Mouse (Mus musculus) CH12.LX (cell line): Measurements from ENCODE around the gene Mybpc3. TPM values are rescaled to one million over a fixed set of nuclear protein-coding genes. Genes with fewer than 3 reads are reported as not detected.

Source experiments
- DNase-seq: peaks from one replicate; pipeline ENCODE4 v3.0.0-alpha.2; 2013; ENCODE audit errors: extremely low read depth
- H3K27ac ChIP-seq: 2 replicates; pipeline ENCODE4 v1.5.1; 2012; ENCODE audit warnings: low read depth, mild to moderate bottlenecking, control low read depth, moderate library complexity; ENCODE audit not compliant: insufficient read depth
- H3K27me3 ChIP-seq: replicated peaks from 2 replicates; pipeline ENCODE3; 2012; ENCODE audit warnings: inconsistent platforms
- H3K36me3 ChIP-seq, 2 experiments: replicated peaks in 1 of 2; 2 replicates each; pipeline versions ENCODE3 to v1.6.1; 2012; ENCODE audit warnings: inconsistent platforms in 1 of 2, low read length in 1 of 2, mild to moderate bottlenecking in 1 of 2, mixed read lengths in 1 of 2, moderate library complexity in 1 of 2; ENCODE audit not compliant: control insufficient read depth in 1 of 2, insufficient read depth in 1 of 2
- H3K4me1 ChIP-seq, 2 experiments: 2 replicates each; pipeline ENCODE4 v1.6.1; 2012; ENCODE audit warnings: inconsistent platforms in 1 of 2, moderate library complexity in 1 of 2; ENCODE audit not compliant: insufficient read depth in 2 of 2, control insufficient read depth in 1 of 2
- H3K4me2 ChIP-seq: 2 replicates; pipeline ENCODE4 v1.6.1; 2012; ENCODE audit warnings: low read depth, mild to moderate bottlenecking, control low read depth; ENCODE audit not compliant: poor library complexity, insufficient read depth, severe bottlenecking
- H3K4me3 ChIP-seq, 3 experiments: fragments of 150-350 bp in 1 of 3; sonication (generic) in 1 of 3; replicated peaks in 1 of 3; 2 replicates each; pipeline versions ENCODE3 to v1.5.1; 2011 to 2012; ENCODE audit warnings: low read depth in 2 of 3, low read length in 2 of 3, mild to moderate bottlenecking in 2 of 3, moderate library complexity in 2 of 3, control low read depth in 1 of 3, improper control_type of control experiment in 1 of 3, inconsistent platforms in 1 of 3, mixed read lengths in 1 of 3; ENCODE audit not compliant: poor library complexity in 1 of 3
- H3K79me2 ChIP-seq: replicated peaks from 2 replicates; pipeline ENCODE4 v1.6.1; 2012; ENCODE audit warnings: mild to moderate bottlenecking, moderate library complexity; ENCODE audit not compliant: control insufficient read depth, poor library complexity, insufficient read depth, severe bottlenecking; ENCODE audit errors: extremely low read depth
- H3K9ac ChIP-seq: 2 replicates; pipeline ENCODE4 v1.6.1; 2012; ENCODE audit warnings: low read depth, mild to moderate bottlenecking, control low read depth, moderate library complexity; ENCODE audit not compliant: insufficient read depth
- H3K9me3 ChIP-seq: replicated peaks from 2 replicates; pipeline ENCODE3; 2012; ENCODE audit warnings: low read length, inconsistent platforms, mixed read lengths
- BHLHE40 ChIP-seq: IDR thresholded peaks from 2 replicates; pipeline ENCODE4 v1.6.1; 2011; ENCODE audit warnings: mild to moderate bottlenecking, low read depth, low read length, improper control_type of control experiment
- CHD2 ChIP-seq: IDR thresholded peaks from 2 replicates; pipeline ENCODE4 v1.6.1; 2011; ENCODE audit warnings: low read length, improper control_type of control experiment
- E2F4 ChIP-seq: IDR thresholded peaks from 2 replicates; pipeline ENCODE4 v1.6.1; 2011; ENCODE audit warnings: low read depth, low read length, improper control_type of control experiment; ENCODE audit not compliant: insufficient replicate concordance
- ELF1 ChIP-seq: IDR thresholded peaks from 2 replicates; pipeline ENCODE4 v1.6.1; 2014; ENCODE audit warnings: low read depth, mild to moderate bottlenecking, inconsistent platforms, low read length, improper control_type of control experiment
- ETS1 ChIP-seq: conservative IDR thresholded peaks from 2 replicates; pipeline ENCODE4 v1.6.1; 2012; ENCODE audit warnings: low read depth, mild to moderate bottlenecking, inconsistent platforms, low read length, improper control_type of control experiment, moderate library complexity
- HCFC1 ChIP-seq: IDR thresholded peaks from 2 replicates; pipeline ENCODE4 v1.6.1; 2012; ENCODE audit warnings: low read depth, mild to moderate bottlenecking, inconsistent platforms, low read length, improper control_type of control experiment
- IRF4 ChIP-seq: IDR thresholded peaks from 2 replicates; pipeline ENCODE4 v1.6.1; 2014; ENCODE audit warnings: low read depth, mild to moderate bottlenecking, inconsistent platforms, low read length, improper control_type of control experiment
- JUN ChIP-seq: IDR thresholded peaks from 2 replicates; pipeline ENCODE4 v1.6.1; 2011; ENCODE audit warnings: low read depth, mild to moderate bottlenecking, low read length, improper control_type of control experiment, moderate library complexity; ENCODE audit not compliant: insufficient read depth
- KAT2A ChIP-seq: IDR thresholded peaks from 2 replicates; pipeline ENCODE4 v1.6.1; 2012; ENCODE audit warnings: low read length, improper control_type of control experiment, inconsistent platforms; ENCODE audit not compliant: insufficient replicate concordance
- MAFK ChIP-seq: IDR thresholded peaks from 2 replicates; pipeline ENCODE4 v1.6.1; 2011; ENCODE audit warnings: low read length, improper control_type of control experiment; ENCODE audit not compliant: insufficient replicate concordance
- MAZ ChIP-seq: IDR thresholded peaks from 2 replicates; pipeline ENCODE4 v1.6.1; 2012; ENCODE audit warnings: low read depth, mild to moderate bottlenecking, inconsistent platforms, low read length, improper control_type of control experiment, moderate library complexity
- MEF2A ChIP-seq: IDR thresholded peaks from 2 replicates; pipeline ENCODE4 v1.6.1; 2014; ENCODE audit warnings: low read depth, mild to moderate bottlenecking, inconsistent platforms, low read length, improper control_type of control experiment, borderline replicate concordance
- MXI1 ChIP-seq: IDR thresholded peaks from 2 replicates; pipeline ENCODE4 v1.6.1; 2011; ENCODE audit warnings: mild to moderate bottlenecking, low read depth, low read length, improper control_type of control experiment
- NELFE ChIP-seq: IDR thresholded peaks from 2 replicates; pipeline ENCODE4 v1.6.1; 2011; ENCODE audit warnings: low read depth, low read length, improper control_type of control experiment
- NRF1 ChIP-seq: IDR thresholded peaks from 2 replicates; pipeline ENCODE4 v1.6.1; 2014; ENCODE audit warnings: low read depth, mild to moderate bottlenecking, inconsistent platforms, low read length, improper control_type of control experiment, moderate library complexity
- PAX5 ChIP-seq: IDR thresholded peaks from 2 replicates; pipeline ENCODE4 v1.6.1; 2012; ENCODE audit warnings: low read length, inconsistent platforms, mixed read lengths
- POLR2A ChIP-seq: IDR thresholded peaks from 2 replicates; pipeline ENCODE4 v1.6.1; 2011; ENCODE audit warnings: low read depth, mild to moderate bottlenecking, improper control_type of control experiment, low read length
- POLR2AphosphoS2 ChIP-seq: IDR thresholded peaks from 2 replicates; pipeline ENCODE4 v1.6.1; 2011; ENCODE audit warnings: low read depth, low read length, improper control_type of control experiment
- RAD21 ChIP-seq: IDR thresholded peaks from 2 replicates; pipeline ENCODE4 v1.6.1; 2011; ENCODE audit warnings: low read depth, mild to moderate bottlenecking, low read length, improper control_type of control experiment, moderate library complexity
- RCOR1 ChIP-seq: conservative IDR thresholded peaks from 2 replicates; pipeline ENCODE4 v1.6.1; 2012; ENCODE audit warnings: low read depth, mild to moderate bottlenecking, inconsistent platforms, low read length, improper control_type of control experiment
- SIN3A ChIP-seq: IDR thresholded peaks from 2 replicates; pipeline ENCODE4 v1.6.1; 2012; ENCODE audit warnings: low read length, improper control_type of control experiment, inconsistent platforms
- SMC3 ChIP-seq: IDR thresholded peaks from 2 replicates; pipeline ENCODE4 v1.6.1; 2011; ENCODE audit warnings: low read depth, low read length, improper control_type of control experiment
- TBP ChIP-seq: conservative IDR thresholded peaks from 2 replicates; pipeline ENCODE4 v1.6.1; 2011; ENCODE audit warnings: low read depth, low read length, improper control_type of control experiment
- UBTF ChIP-seq: IDR thresholded peaks from 2 replicates; pipeline ENCODE4 v1.6.1; 2012; ENCODE audit warnings: low read depth, mild to moderate bottlenecking, inconsistent platforms, low read length, improper control_type of control experiment, moderate library complexity
- USF2 ChIP-seq: conservative IDR thresholded peaks from 2 replicates; pipeline ENCODE4 v1.6.1; 2011; ENCODE audit warnings: low read depth, low read length, improper control_type of control experiment
- ZC3H11A ChIP-seq: IDR thresholded peaks from 2 replicates; pipeline ENCODE4 v1.6.1; 2012; ENCODE audit warnings: low read depth, mild to moderate bottlenecking, inconsistent platforms, low read length, improper control_type of control experiment
- ZKSCAN1 ChIP-seq: IDR thresholded peaks from 2 replicates; pipeline ENCODE4 v1.6.1; 2012; ENCODE audit warnings: low read depth, inconsistent platforms, low read length, improper control_type of control experiment, borderline replicate concordance
- ZMIZ1 ChIP-seq: IDR thresholded peaks from 2 replicates; pipeline ENCODE4 v1.6.1; 2012; ENCODE audit warnings: low read depth, mild to moderate bottlenecking, inconsistent platforms, low read length, improper control_type of control experiment
- ZNF384 ChIP-seq: IDR thresholded peaks from 2 replicates; pipeline ENCODE4 v1.6.1; 2012; ENCODE audit warnings: low read depth, low read length, improper control_type of control experiment, inconsistent platforms
- dilution Hi-C: fragments of 300-500 bp; cut with MboI; formaldehyde crosslinking; loops from 2 replicates; pipeline ENCODE4 v1.14.3; 2020; ENCODE audit warnings: low sequenced_read_pairs; ENCODE audit not compliant: extremely low pct_unique_long_range_greater_than_20kb, extremely low pct_ligation_motif_present
- in situ Hi-C: fragments of 300-500 bp; cut with MboI; formaldehyde crosslinking; loops from 3 replicates; pipeline ENCODE4 v1.14.3; 2019; ENCODE audit warnings: low sequenced_read_pairs, low pct_ligation_motif_present, low pct_unique_long_range_greater_than_20kb, mixed read lengths
- polyA plus RNA-seq: library from polyadenylated mRNA; unstranded; fragments of >175 nt; gene quantifications from 2 replicates; pipeline ENCODE4 v1.2.1, GENCODE M21; 2012; ENCODE audit warnings: low read depth; ENCODE audit not compliant: insufficient read length
- total RNA-seq, 2 experiments: library from RNA; depleted of rRNA; stranded (reverse); fragments of 300-350 nt in 1 of 2; fragments of >200 nt in 1 of 2; gene quantifications; 2 replicates each; pipeline ENCODE4 v1.2.3; 2012 to 2014

Gene Mybpc3
- total and polyA plus RNA-seq, 3 experiments: 0.04 to 0.27 (median 0.07) TPM

GRCm38 (mm10) chr2:91081775-91082695, 35.9 kb upstream of the Mybpc3 start, which contains the start of gene Spi1:
Gene Spi1 (plus strand): TSS chr2:91082390.
- no peaks in the 10 kb centered on the region for H3K36me3 ChIP-seq
- H3K4me2 ChIP-seq: peak within 1 kb of the TSS; percentile 4
- peaks cover 41 to 85% of the 10 kb centered on the region in 2 experiments for H3K4me1 ChIP-seq
- peak within 1 kb of the TSS; percentile 1 to 47 (median 26) for H3K4me3 ChIP-seq
- peak within 1 kb of the TSS; percentile 29 for H3K27ac ChIP-seq
- H3K9me3 ChIP-seq: no peaks in the 10 kb centered on the region
- peak within 1 kb of the TSS; percentile 67 for H3K9ac ChIP-seq
- no peaks in the 10 kb centered on the region for H3K79me2 ChIP-seq
- dilution Hi-C loops (no loop called here), in situ Hi-C loops (no loop called here)
- no peak for TF ChIP-seq MAZ
- TF ChIP-seq NELFE: no peak
- no peak for TF ChIP-seq SMC3
- TF ChIP-seq PAX5: no peak
- no peak for TF ChIP-seq UBTF
- TF ChIP-seq ELF1: no peak
- TF ChIP-seq JUN: no peak
- TF ChIP-seq POLR2AphosphoS2: no peak
- TF ChIP-seq TBP: no peak
- TF ChIP-seq IRF4: no peak
- TF ChIP-seq KAT2A: no peak
- TF ChIP-seq MAFK: no peak
- TF ChIP-seq POLR2A: no peak
- TF ChIP-seq CHD2: no peak
- TF ChIP-seq ETS1: no peak
- TF ChIP-seq HCFC1: no peak
- no peak for TF ChIP-seq BHLHE40
- no peak for TF ChIP-seq NRF1
- H3K27me3 ChIP-seq: no peaks in the 10 kb centered on the region
- no peak for DNase-seq

DNA sequence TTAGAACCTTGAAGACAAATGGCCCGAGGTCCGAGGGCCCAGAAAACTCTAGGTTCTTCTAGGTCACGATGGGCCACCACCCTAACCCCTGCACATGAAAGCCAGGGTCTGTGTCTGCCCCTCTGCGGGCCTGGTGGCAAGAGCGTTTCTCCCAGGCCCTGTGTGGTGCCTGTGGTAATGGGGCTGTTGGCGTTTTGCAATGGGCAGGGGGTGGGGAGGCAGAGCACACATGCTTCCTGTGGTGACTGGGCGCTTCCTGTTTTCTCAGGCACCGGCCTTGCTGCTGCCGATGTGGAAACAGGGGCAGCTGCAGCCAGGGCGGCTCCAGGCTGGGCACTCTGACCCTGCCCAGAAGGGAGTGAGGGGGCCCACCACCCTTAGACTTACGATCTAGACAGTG, 35.1 kb upstream of the Mybpc3 start:
- H3K27me3 ChIP-seq: no peaks in the 10 kb centered on the region
- in situ Hi-C loops: no loop called here
- DNase-seq: peak; percentile 82
- H3K79me2 ChIP-seq: no peaks in the 10 kb centered on the region
- no peaks in the 10 kb centered on the region for H3K36me3 ChIP-seq
- dilution Hi-C loops: no loop called here
- H3K4me2 ChIP-seq: peak overlapping the region; percentile 4
- H3K27ac ChIP-seq: peak overlapping the region; percentile 29
- H3K9ac ChIP-seq: peak overlapping the region; percentile 67
- peaks cover 41 to 91% of the 10 kb centered on the region in 2 experiments for H3K4me1 ChIP-seq
- H3K4me3 ChIP-seq: peak overlapping the region; percentile 1 to 47 (median 26)
- H3K9me3 ChIP-seq: no peaks in the 10 kb centered on the region
- TF ChIP-seq POLR2AphosphoS2 (no peak), SMC3 (no peak), MEF2A (no peak; the same call in 1 of the 2 replicates), POLR2A (peak; percentile 83), MAZ (0 out of 2 replicates have a peak, but pooled peaks have one; percentile 21), NELFE (peak; percentile 78), PAX5 (no peak), E2F4 (no peak), ETS1 (peak; percentile 73), ZC3H11A (no peak), ZKSCAN1 (no peak), USF2 (no peak), ZNF384 (no peak), RCOR1 (no peak), SIN3A (peak; percentile 85), RAD21 (no peak), ZMIZ1 (peak; percentile 64; the same call in 1 of the 2 replicates), ELF1 (peak; percentile 89), BHLHE40 (peak; percentile 72), IRF4 (peak; percentile 40; the same call in 1 of the 2 replicates), MXI1 (peak; percentile 89)
